Mouse (Mus musculus) kidney, embryonic 15.5 days (tissue): Measurements from ENCODE around the gene Sec14l1. TPM values are rescaled to one million over a fixed set of nuclear protein-coding genes. Genes with fewer than 3 reads are reported as not detected.
A peak's percentile ranks its signal among the peaks of the same experiment; 100 is the strongest.

Experiments used
- ATAC-seq: fragments of 200-750 bp; cut with Nextera tagmentation; replicated peaks from 2 replicates; pipeline ENCODE4 v1.8.0; 2017; ENCODE audit warnings: moderate TSS enrichment; ENCODE audit not compliant: low FRiP score
- H3K27ac ChIP-seq: fragments of 300-500 bp; sonication (generic); 2 replicates; pipeline ENCODE4 v1.5.1; 2015; ENCODE audit warnings: mild to moderate bottlenecking, inconsistent platforms
- H3K27me3 ChIP-seq: fragments of 300-500 bp; sonication (generic); 2 replicates; pipeline ENCODE4 v1.6.1; 2015; ENCODE audit warnings: inconsistent platforms
- H3K36me3 ChIP-seq: fragments of 300-500 bp; sonication (generic); 2 replicates; pipeline ENCODE4 v1.6.1; 2015; ENCODE audit warnings: inconsistent platforms
- H3K4me1 ChIP-seq: fragments of 300-500 bp; sonication (generic); 2 replicates; pipeline ENCODE4 v1.6.1; 2015; ENCODE audit warnings: inconsistent platforms
- H3K4me2 ChIP-seq: fragments of 300-500 bp; sonication (generic); 2 replicates; pipeline ENCODE4 v1.6.1; 2015; ENCODE audit warnings: moderate library complexity, mild to moderate bottlenecking, inconsistent platforms
- H3K4me3 ChIP-seq: fragments of 300-500 bp; sonication (generic); replicated peaks from 2 replicates; pipeline ENCODE4 v1.5.1; 2015; ENCODE audit warnings: mild to moderate bottlenecking, inconsistent platforms
- H3K9ac ChIP-seq: fragments of 300-500 bp; sonication (generic); 2 replicates; pipeline ENCODE4 v1.6.1; 2015; ENCODE audit warnings: mild to moderate bottlenecking, inconsistent platforms
- H3K9me3 ChIP-seq: fragments of 300-500 bp; sonication (generic); replicated peaks from 2 replicates; pipeline ENCODE4 v1.6.1; 2016; ENCODE audit warnings: inconsistent platforms
- WGBS: fragments of 180-500 bp; shearing (Covaris S2); methylation state at CpG from one replicate; pipeline ENCODE4 v1.1.7; 2015; ENCODE audit warnings: mixed read lengths; 5-methylcytosine and 5-hydroxymethylcytosine counted together
- microRNA-seq: library from miRNA; unstranded; fragments of <30 nt; microRNA quantifications from one replicate; pipeline ENCODE4, GENCODE M21; 2016
- polyA plus RNA-seq: library from polyadenylated mRNA; unstranded; fragments of >200 nt; fragmentation: Nextera tagmentation; extraction: Ambion mirVana; gene quantifications from 2 replicates; pipeline ENCODE4 v1.2.1, GENCODE M21; 2015

Gene Sec14l1
- polyA plus RNA-seq, 1 experiment from 2014 or later = 69.0 TPM

GRCm38 (mm10) chr11:117204606-117205005 lies 89.6 kb downstream of the Sec14l1 start:
- H3K36me3 ChIP-seq = no peaks in the 10 kb centered on the region
- WGBS = 74% methylated on average over 8 of the region's 8 CpGs
- ATAC-seq = no peak
- H3K9me3 ChIP-seq = no peaks in the 10 kb centered on the region
- H3K27ac ChIP-seq = peak overlapping the region; percentile 54; the same call in 1 of the 2 replicates
- H3K27me3 ChIP-seq = peaks cover 15% of the 10 kb centered on the region
- H3K9ac ChIP-seq = no peak overlapping the region
- no peak overlapping the region for H3K4me2 ChIP-seq
- peaks cover 79% of the 10 kb centered on the region for H3K4me1 ChIP-seq
- no peak overlapping the region for H3K4me3 ChIP-seq

- no peak for ATAC-seq
- H3K36me3 ChIP-seq = no peaks in the 10 kb centered on the region
- peak overlapping the region; percentile 54; the same call in 1 of the 2 replicates for H3K27ac ChIP-seq
- H3K4me1 ChIP-seq = peaks cover 75% of the 10 kb centered on the region
- 73% methylated on average over 6 of the region's 6 CpGs for WGBS
- H3K27me3 ChIP-seq = peaks cover 13% of the 10 kb centered on the region
- H3K9ac ChIP-seq = no peak overlapping the region
- no peak overlapping the region for H3K4me3 ChIP-seq
- no peak overlapping the region for H3K4me2 ChIP-seq
- H3K9me3 ChIP-seq = no peaks in the 10 kb centered on the region
These were observed 90.1 kb downstream of the Sec14l1 start for GRCm38 (mm10) chr11:117205042-117205441.

- H3K4me2 ChIP-seq = no peak overlapping the region
- no peak overlapping the region for H3K4me3 ChIP-seq
- no peaks in the 10 kb centered on the region for H3K36me3 ChIP-seq
- no peak overlapping the region for H3K27ac ChIP-seq
- peaks cover 71% of the 10 kb centered on the region for H3K4me1 ChIP-seq
- no peaks in the 10 kb centered on the region for H3K9me3 ChIP-seq
- H3K9ac ChIP-seq = no peak overlapping the region
- WGBS = 74% methylated on average over 9 of the region's 9 CpGs
- ATAC-seq = no peak
- H3K27me3 ChIP-seq = peaks cover 13% of the 10 kb centered on the region
These were observed 90.5 kb downstream of the Sec14l1 start for GRCm38 (mm10) chr11:117205447-117205846.

- no peak overlapping the region for H3K4me3 ChIP-seq
- no peaks in the 10 kb centered on the region for H3K9me3 ChIP-seq
- ATAC-seq = no peak
- H3K4me2 ChIP-seq = no peak overlapping the region
- H3K4me1 ChIP-seq = peaks cover 60% of the 10 kb centered on the region
- no peaks in the 10 kb centered on the region for H3K36me3 ChIP-seq
- peak overlapping the region; percentile 82 for H3K27ac ChIP-seq
- 65% methylated on average over 5 of the region's 5 CpGs for WGBS
- no peak overlapping the region for H3K9ac ChIP-seq
- H3K27me3 ChIP-seq = no peaks in the 10 kb centered on the region
These were observed 92.5 kb downstream of the Sec14l1 start for GRCm38 (mm10) chr11:117207436-117207835.

GRCm38 (mm10) chr11:117208151-117208673 lies 93.2 kb downstream of the Sec14l1 start:
- Histone ChIP-seq H3K9me3 (no peaks in the 10 kb centered on the region), H3K27me3 (no peaks in the 10 kb centered on the region), H3K9ac (no peak overlapping the region), H3K36me3 (no peaks in the 10 kb centered on the region), H3K4me3 (no peak overlapping the region), H3K4me2 (no peak overlapping the region), H3K27ac (peak overlapping the region; percentile 82), H3K4me1 (peaks cover 54% of the 10 kb centered on the region)
- no peak for ATAC-seq
- 61% methylated on average over 8 of the region's 8 CpGs for WGBS

Small RNA genes lying within 50 kb of the gene (microRNA-seq; reads per million reads assigned to microRNA genes)
- gene Gm24323 (not detected), gene Mir6516 (0.74 reads per million)

Other genes with a start within 250 kb of the Sec14l1 start
- 0.13 and 0.43 TPM in 2 replicates for gene Mgat5b, start 196.3 kb upstream of the Sec14l1 start, polyA plus RNA-seq
- 120 and 126 TPM in 2 replicates for gene Sept9, start 84.5 kb downstream of the Sec14l1 start, polyA plus RNA-seq